Mouse (Mus musculus) lung, adult 10 weeks (tissue): ENCODE measurements around the gene Fgfrl1. TPM values are rescaled to one million over a fixed set of nuclear protein-coding genes. Genes with fewer than 3 reads are reported as not detected.

Experiments
- polyA plus RNA-seq: library from polyadenylated mRNA; stranded (reverse); fragments of 350-450 nt; fragmentation: Illumina TruSeq; extraction: RNeasy Lipid Tissue Mini Kit (QIAGEN cat#74804); gene quantifications from one replicate; pipeline ENCODE4 v1.2.3, GENCODE M21; 2014; ENCODE audit warnings: low read depth, low replicate concordance; ENCODE audit not compliant: insufficient read depth

The Fgfrl1 gene
- 16.8 TPM for polyA plus RNA-seq

GRCm38 (mm10) chr5:108692271-108692670, at the start of gene Fgfrl1:
TSS of gene Fgfrl1 (plus strand) at chr5:108692382.

GRCm38 (mm10) chr5:108659698-108660631, 32.2 kb upstream of the Fgfrl1 start, which contains the start of gene Idua:
TSS of gene Idua (plus strand) at chr5:108660331.

DNA sequence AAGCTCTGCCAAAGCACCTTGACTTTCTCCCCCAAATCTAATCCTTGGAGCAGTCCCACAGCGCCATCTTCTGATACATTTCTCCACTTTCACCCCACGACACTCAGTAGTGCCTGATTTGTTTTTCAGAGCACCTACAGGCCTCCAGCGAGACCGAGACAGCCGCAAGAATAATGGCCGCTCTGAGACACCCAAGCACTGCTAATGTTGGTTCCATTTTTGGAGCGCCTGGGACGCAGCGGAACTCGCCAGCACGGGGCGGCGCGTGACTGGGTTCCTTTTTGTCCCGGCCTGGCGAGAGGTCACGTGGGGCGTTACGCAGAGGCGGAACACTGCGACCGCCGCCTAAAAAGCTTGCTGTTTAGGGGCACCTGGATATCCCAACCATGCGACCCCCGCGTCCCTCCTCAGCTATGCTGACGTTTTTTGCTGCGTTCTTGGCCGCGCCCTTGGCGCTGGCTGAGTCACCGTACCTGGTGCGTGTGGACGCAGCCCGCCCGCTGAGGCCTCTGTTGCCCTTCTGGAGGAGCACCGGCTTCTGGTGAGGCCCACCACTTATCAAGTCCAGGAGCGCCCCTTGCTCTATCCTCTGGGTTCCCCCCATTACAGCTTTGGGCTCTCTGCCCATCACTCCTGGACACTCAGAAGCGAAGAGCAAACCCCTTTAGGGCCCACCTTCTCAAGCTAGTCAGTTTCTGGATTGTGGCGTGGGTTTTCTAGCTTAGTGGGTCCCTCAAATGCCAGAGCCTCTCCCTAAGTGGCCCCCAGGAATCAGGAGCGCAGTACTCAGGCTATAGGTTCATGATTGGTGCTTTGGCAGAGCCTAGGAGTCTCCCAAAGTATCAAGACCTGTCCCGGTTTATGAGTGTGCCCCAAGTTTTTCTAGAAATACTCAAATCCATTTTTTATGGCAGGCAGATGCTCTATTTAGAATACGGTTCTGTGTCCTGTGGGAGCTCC, 22.9 kb upstream of the Fgfrl1 start, which contains the start of gene Dgkq:
Gene Dgkq, minus strand, starts transcription at position 696 of the 960 bp plus-strand sequence.

GRCm38 (mm10) chr5:108675251-108675816, 16.8 kb upstream of the Fgfrl1 start, which contains the start of gene Slc26a1:
TSS of gene Slc26a1 (minus strand) at chr5:108675569.

Other genes starting within 250 kb of the Fgfrl1 start
- gene Mfsd7a, start 243.5 kb upstream of the Fgfrl1 start, polyA plus RNA-seq = 2.9 TPM
- 6.4 TPM for gene Pcgf3, start 231.2 kb upstream of the Fgfrl1 start, polyA plus RNA-seq
- not detected for gene Cplx1, start 142.4 kb upstream of the Fgfrl1 start, polyA plus RNA-seq
- 33.9 TPM for gene Gak, start 62.6 kb upstream of the Fgfrl1 start, polyA plus RNA-seq
- 11.5 TPM for gene Tmem175, start 62.6 kb upstream of the Fgfrl1 start, polyA plus RNA-seq
- gene Idua, start 32.1 kb upstream of the Fgfrl1 start, polyA plus RNA-seq = 6.7 TPM
- 4.6 TPM for gene Dgkq, start 22.7 kb upstream of the Fgfrl1 start, polyA plus RNA-seq
- gene Slc26a1, start 16.8 kb upstream of the Fgfrl1 start, polyA plus RNA-seq = not detected
- gene Rnf212, start 82.6 kb downstream of the Fgfrl1 start, polyA plus RNA-seq = not detected
- not detected for gene Tmed11, start 103.0 kb downstream of the Fgfrl1 start, polyA plus RNA-seq
- not detected for gene Vmn2r8, start 116.5 kb downstream of the Fgfrl1 start, polyA plus RNA-seq
- gene Vmn2r9, start 160.2 kb downstream of the Fgfrl1 start, polyA plus RNA-seq = not detected